Mouse (Mus musculus) CH12.LX (cell line): Measurements from ENCODE around the gene Ncor1. TPM values are rescaled to one million over a fixed set of nuclear protein-coding genes. Genes with fewer than 3 reads are reported as not detected.
A peak's percentile ranks its signal among the peaks of the same experiment; 100 is the strongest.

ENCODE experiments used
- DNase-seq: peaks from one replicate; pipeline ENCODE4 v3.0.0-alpha.2; 2013; ENCODE audit errors: extremely low read depth
- H3K27ac ChIP-seq: 2 replicates; pipeline ENCODE4 v1.5.1; 2012; ENCODE audit warnings: low read depth, mild to moderate bottlenecking, control low read depth, moderate library complexity; ENCODE audit not compliant: insufficient read depth
- H3K27me3 ChIP-seq: replicated peaks from 2 replicates; pipeline ENCODE3; 2012; ENCODE audit warnings: inconsistent platforms
- H3K36me3 ChIP-seq, 2 experiments: replicated peaks in 1 of 2; 2 replicates each; pipeline versions ENCODE3 to v1.6.1; 2012; ENCODE audit warnings: inconsistent platforms in 1 of 2, low read length in 1 of 2, mild to moderate bottlenecking in 1 of 2, mixed read lengths in 1 of 2, moderate library complexity in 1 of 2; ENCODE audit not compliant: control insufficient read depth in 1 of 2, insufficient read depth in 1 of 2
- H3K4me1 ChIP-seq, 2 experiments: 2 replicates each; pipeline ENCODE4 v1.6.1; 2012; ENCODE audit warnings: inconsistent platforms in 1 of 2, moderate library complexity in 1 of 2; ENCODE audit not compliant: insufficient read depth in 2 of 2, control insufficient read depth in 1 of 2
- H3K4me2 ChIP-seq: 2 replicates; pipeline ENCODE4 v1.6.1; 2012; ENCODE audit warnings: low read depth, mild to moderate bottlenecking, control low read depth; ENCODE audit not compliant: poor library complexity, insufficient read depth, severe bottlenecking
- H3K4me3 ChIP-seq, 3 experiments: fragments of 150-350 bp in 1 of 3; sonication (generic) in 1 of 3; replicated peaks in 1 of 3; 2 replicates each; pipeline versions ENCODE3 to v1.5.1; 2011 to 2012; ENCODE audit warnings: low read depth in 2 of 3, low read length in 2 of 3, mild to moderate bottlenecking in 2 of 3, moderate library complexity in 2 of 3, control low read depth in 1 of 3, improper control_type of control experiment in 1 of 3, inconsistent platforms in 1 of 3, mixed read lengths in 1 of 3; ENCODE audit not compliant: poor library complexity in 1 of 3
- H3K79me2 ChIP-seq: replicated peaks from 2 replicates; pipeline ENCODE4 v1.6.1; 2012; ENCODE audit warnings: mild to moderate bottlenecking, moderate library complexity; ENCODE audit not compliant: control insufficient read depth, poor library complexity, insufficient read depth, severe bottlenecking; ENCODE audit errors: extremely low read depth
- H3K9ac ChIP-seq: 2 replicates; pipeline ENCODE4 v1.6.1; 2012; ENCODE audit warnings: low read depth, mild to moderate bottlenecking, control low read depth, moderate library complexity; ENCODE audit not compliant: insufficient read depth
- H3K9me3 ChIP-seq: replicated peaks from 2 replicates; pipeline ENCODE3; 2012; ENCODE audit warnings: low read length, inconsistent platforms, mixed read lengths
- BHLHE40 ChIP-seq: IDR thresholded peaks from 2 replicates; pipeline ENCODE4 v1.6.1; 2011; ENCODE audit warnings: mild to moderate bottlenecking, low read depth, low read length, improper control_type of control experiment
- CHD1 ChIP-seq: IDR thresholded peaks from 2 replicates; pipeline ENCODE4 v1.6.1; 2012; ENCODE audit warnings: low read depth, low read length, improper control_type of control experiment, inconsistent platforms
- CHD2 ChIP-seq: IDR thresholded peaks from 2 replicates; pipeline ENCODE4 v1.6.1; 2011; ENCODE audit warnings: low read length, improper control_type of control experiment
- CTCF ChIP-seq, 2 experiments: IDR thresholded peaks in 1 of 2; conservative IDR thresholded peaks in 1 of 2; 2 replicates each; pipeline ENCODE4 v1.5.1; 2011 to 2012; ENCODE audit warnings: low read depth in 2 of 2, low read length in 2 of 2, improper control_type of control experiment in 1 of 2, inconsistent platforms in 1 of 2, mild to moderate bottlenecking in 1 of 2, moderate library complexity in 1 of 2
- E2F4 ChIP-seq: IDR thresholded peaks from 2 replicates; pipeline ENCODE4 v1.6.1; 2011; ENCODE audit warnings: low read depth, low read length, improper control_type of control experiment; ENCODE audit not compliant: insufficient replicate concordance
- ELF1 ChIP-seq: IDR thresholded peaks from 2 replicates; pipeline ENCODE4 v1.6.1; 2014; ENCODE audit warnings: low read depth, mild to moderate bottlenecking, inconsistent platforms, low read length, improper control_type of control experiment
- EP300 ChIP-seq: IDR thresholded peaks from 2 replicates; pipeline ENCODE4 v1.6.1; 2011; ENCODE audit warnings: low read length, improper control_type of control experiment
- ETS1 ChIP-seq: conservative IDR thresholded peaks from 2 replicates; pipeline ENCODE4 v1.6.1; 2012; ENCODE audit warnings: low read depth, mild to moderate bottlenecking, inconsistent platforms, low read length, improper control_type of control experiment, moderate library complexity
- GABPA ChIP-seq: IDR thresholded peaks from 2 replicates; pipeline ENCODE4 v1.6.1; 2012; ENCODE audit warnings: low read depth, low read length, improper control_type of control experiment, inconsistent platforms; ENCODE audit not compliant: insufficient replicate concordance
- HCFC1 ChIP-seq: IDR thresholded peaks from 2 replicates; pipeline ENCODE4 v1.6.1; 2012; ENCODE audit warnings: low read depth, mild to moderate bottlenecking, inconsistent platforms, low read length, improper control_type of control experiment
- IRF4 ChIP-seq: IDR thresholded peaks from 2 replicates; pipeline ENCODE4 v1.6.1; 2014; ENCODE audit warnings: low read depth, mild to moderate bottlenecking, inconsistent platforms, low read length, improper control_type of control experiment
- JUN ChIP-seq: IDR thresholded peaks from 2 replicates; pipeline ENCODE4 v1.6.1; 2011; ENCODE audit warnings: low read depth, mild to moderate bottlenecking, low read length, improper control_type of control experiment, moderate library complexity; ENCODE audit not compliant: insufficient read depth
- JUND ChIP-seq: conservative IDR thresholded peaks from 2 replicates; pipeline ENCODE4 v1.6.1; 2011; ENCODE audit warnings: low read depth, low read length, improper control_type of control experiment
- KAT2A ChIP-seq: IDR thresholded peaks from 2 replicates; pipeline ENCODE4 v1.6.1; 2012; ENCODE audit warnings: low read length, improper control_type of control experiment, inconsistent platforms; ENCODE audit not compliant: insufficient replicate concordance
- MAFK ChIP-seq: IDR thresholded peaks from 2 replicates; pipeline ENCODE4 v1.6.1; 2011; ENCODE audit warnings: low read length, improper control_type of control experiment; ENCODE audit not compliant: insufficient replicate concordance
- MAX ChIP-seq: IDR thresholded peaks from 2 replicates; pipeline ENCODE4 v1.6.1; 2011; ENCODE audit warnings: low read length, improper control_type of control experiment
- MAZ ChIP-seq: IDR thresholded peaks from 2 replicates; pipeline ENCODE4 v1.6.1; 2012; ENCODE audit warnings: low read depth, mild to moderate bottlenecking, inconsistent platforms, low read length, improper control_type of control experiment, moderate library complexity
- MEF2A ChIP-seq: IDR thresholded peaks from 2 replicates; pipeline ENCODE4 v1.6.1; 2014; ENCODE audit warnings: low read depth, mild to moderate bottlenecking, inconsistent platforms, low read length, improper control_type of control experiment, borderline replicate concordance
- MXI1 ChIP-seq: IDR thresholded peaks from 2 replicates; pipeline ENCODE4 v1.6.1; 2011; ENCODE audit warnings: mild to moderate bottlenecking, low read depth, low read length, improper control_type of control experiment
- MYC ChIP-seq: IDR thresholded peaks from 2 replicates; pipeline ENCODE4 v1.6.1; 2011; ENCODE audit warnings: low read depth, mild to moderate bottlenecking, improper control_type of control experiment, low read length
- NELFE ChIP-seq: IDR thresholded peaks from 2 replicates; pipeline ENCODE4 v1.6.1; 2011; ENCODE audit warnings: low read depth, low read length, improper control_type of control experiment
- NRF1 ChIP-seq: IDR thresholded peaks from 2 replicates; pipeline ENCODE4 v1.6.1; 2014; ENCODE audit warnings: low read depth, mild to moderate bottlenecking, inconsistent platforms, low read length, improper control_type of control experiment, moderate library complexity
- PAX5 ChIP-seq: IDR thresholded peaks from 2 replicates; pipeline ENCODE4 v1.6.1; 2012; ENCODE audit warnings: low read length, inconsistent platforms, mixed read lengths
- POLR2A ChIP-seq: IDR thresholded peaks from 2 replicates; pipeline ENCODE4 v1.6.1; 2011; ENCODE audit warnings: low read depth, mild to moderate bottlenecking, improper control_type of control experiment, low read length
- POLR2AphosphoS2 ChIP-seq: IDR thresholded peaks from 2 replicates; pipeline ENCODE4 v1.6.1; 2011; ENCODE audit warnings: low read depth, low read length, improper control_type of control experiment
- RAD21 ChIP-seq: IDR thresholded peaks from 2 replicates; pipeline ENCODE4 v1.6.1; 2011; ENCODE audit warnings: low read depth, mild to moderate bottlenecking, low read length, improper control_type of control experiment, moderate library complexity
- RCOR1 ChIP-seq: conservative IDR thresholded peaks from 2 replicates; pipeline ENCODE4 v1.6.1; 2012; ENCODE audit warnings: low read depth, mild to moderate bottlenecking, inconsistent platforms, low read length, improper control_type of control experiment
- SIN3A ChIP-seq: IDR thresholded peaks from 2 replicates; pipeline ENCODE4 v1.6.1; 2012; ENCODE audit warnings: low read length, improper control_type of control experiment, inconsistent platforms
- SMC3 ChIP-seq: IDR thresholded peaks from 2 replicates; pipeline ENCODE4 v1.6.1; 2011; ENCODE audit warnings: low read depth, low read length, improper control_type of control experiment
- TBP ChIP-seq: conservative IDR thresholded peaks from 2 replicates; pipeline ENCODE4 v1.6.1; 2011; ENCODE audit warnings: low read depth, low read length, improper control_type of control experiment
- TCF12 ChIP-seq: IDR thresholded peaks from 2 replicates; pipeline ENCODE4 v1.6.1; 2014; ENCODE audit warnings: low read depth, mild to moderate bottlenecking, inconsistent platforms, low read length, improper control_type of control experiment
- UBTF ChIP-seq: IDR thresholded peaks from 2 replicates; pipeline ENCODE4 v1.6.1; 2012; ENCODE audit warnings: low read depth, mild to moderate bottlenecking, inconsistent platforms, low read length, improper control_type of control experiment, moderate library complexity
- USF2 ChIP-seq: conservative IDR thresholded peaks from 2 replicates; pipeline ENCODE4 v1.6.1; 2011; ENCODE audit warnings: low read depth, low read length, improper control_type of control experiment
- ZC3H11A ChIP-seq: IDR thresholded peaks from 2 replicates; pipeline ENCODE4 v1.6.1; 2012; ENCODE audit warnings: low read depth, mild to moderate bottlenecking, inconsistent platforms, low read length, improper control_type of control experiment
- ZKSCAN1 ChIP-seq: IDR thresholded peaks from 2 replicates; pipeline ENCODE4 v1.6.1; 2012; ENCODE audit warnings: low read depth, inconsistent platforms, low read length, improper control_type of control experiment, borderline replicate concordance
- ZMIZ1 ChIP-seq: IDR thresholded peaks from 2 replicates; pipeline ENCODE4 v1.6.1; 2012; ENCODE audit warnings: low read depth, mild to moderate bottlenecking, inconsistent platforms, low read length, improper control_type of control experiment
- ZNF384 ChIP-seq: IDR thresholded peaks from 2 replicates; pipeline ENCODE4 v1.6.1; 2012; ENCODE audit warnings: low read depth, low read length, improper control_type of control experiment, inconsistent platforms
- dilution Hi-C: fragments of 300-500 bp; cut with MboI; formaldehyde crosslinking; loops from 2 replicates; pipeline ENCODE4 v1.14.3; 2020; ENCODE audit warnings: low sequenced_read_pairs; ENCODE audit not compliant: extremely low pct_unique_long_range_greater_than_20kb, extremely low pct_ligation_motif_present
- in situ Hi-C: fragments of 300-500 bp; cut with MboI; formaldehyde crosslinking; loops from 3 replicates; pipeline ENCODE4 v1.14.3; 2019; ENCODE audit warnings: low sequenced_read_pairs, low pct_ligation_motif_present, low pct_unique_long_range_greater_than_20kb, mixed read lengths
- polyA plus RNA-seq: library from polyadenylated mRNA; unstranded; fragments of >175 nt; gene quantifications from 2 replicates; pipeline ENCODE4 v1.2.1, GENCODE M21; 2012; ENCODE audit warnings: low read depth; ENCODE audit not compliant: insufficient read length
- total RNA-seq, 2 experiments: library from RNA; depleted of rRNA; stranded (reverse); fragments of 300-350 nt in 1 of 2; fragments of >200 nt in 1 of 2; gene quantifications; 2 replicates each; pipeline ENCODE4 v1.2.3; 2012 to 2014

Gene Ncor1
- total and polyA plus RNA-seq, 3 experiments, result 76.3 to 232 (median 83.8) TPM

GRCm38 (mm10) chr11:62280675-62281600, 177.4 kb downstream of the Ncor1 start, which contains the start of the genes Zswim7 and Ttc19:
TSS of gene Zswim7 (minus strand) at chr11:62281375.
TSS of gene Ttc19 (plus strand) at chr11:62281473.
- in situ Hi-C loops, result loop anchor here (5.0 kb wide), 1 partner anchor 329 kb away; no protein-coding TSS in a partner anchor
- peak within 1 kb of the TSS; percentile 67 for H3K27ac ChIP-seq
- H3K9ac ChIP-seq, result peak within 1 kb of the TSS; percentile 83
- H3K4me1 ChIP-seq, result peaks cover 16 to 55% of the 10 kb centered on the region in 2 experiments
- no peaks in the 10 kb centered on the region for H3K9me3 ChIP-seq
- DNase-seq, result peak; percentile 94
- peaks cover 10 to 22% of the 10 kb centered on the region in 2 experiments for H3K36me3 ChIP-seq
- H3K4me3 ChIP-seq, result peak within 1 kb of the TSS; percentile 64 to 76 (median 73)
- H3K4me2 ChIP-seq, result peak within 1 kb of the TSS; percentile 83
- peaks cover 4% of the 10 kb centered on the region; the same call in 1 of the 2 replicates for H3K79me2 ChIP-seq
- dilution Hi-C loops, result no loop called here
- H3K27me3 ChIP-seq, result no peaks in the 10 kb centered on the region
- TF ChIP-seq UBTF (peak; percentile 89), ZC3H11A (peak; percentile 86), USF2 (no peak), GABPA (no peak), TBP (0 out of 2 replicates have a peak, but pooled peaks have one; percentile 52), ELF1 (no peak; the same call in 1 of the 2 replicates), MEF2A (no peak; the same call in 1 of the 2 replicates), RAD21 (peak; percentile 99), JUN (no peak; the same call in 1 of the 2 replicates), EP300 (no peak), MAFK (peak; percentile 76; the same call in 1 of the 2 replicates), ZKSCAN1 (no peak), SMC3 (peak; percentile 88), JUND (no peak; the same call in 1 of the 2 replicates), POLR2A (peak; percentile 98), CHD1 (peak; percentile 69; the same call in 1 of the 2 replicates), CHD2 (peak; percentile 62; the same call in 1 of the 2 replicates), ZMIZ1 (peak; percentile 96), HCFC1 (peak; percentile 68), CTCF (conservative IDR thresholded peaks at IDR 0.05 in 1 of 2, IDR thresholded peaks at IDR 0.05 in 1 of 2; ENCODE audit: low read depth in 2 of 2, low read length in 2 of 2) (peak; percentile 89 to 97), PAX5 (no peak), POLR2AphosphoS2 (peak; percentile 95), SIN3A (peak; percentile 73), BHLHE40 (peak; percentile 65; the same call in 1 of the 2 replicates), E2F4 (0 out of 2 replicates have a peak, but pooled peaks have one; percentile 10), IRF4 (peak; percentile 59), ETS1 (peak; percentile 30), MYC (peak; percentile 26), RCOR1 (peak; percentile 81; the same call in 1 of the 2 replicates), TCF12 (peak; percentile 92), ZNF384 (peak; percentile 95), NELFE (peak; percentile 97), MAX (peak; percentile 79; the same call in 1 of the 2 replicates), MXI1 (peak; percentile 91), MAZ (peak; percentile 71), NRF1 (peak; percentile 95), KAT2A (0 out of 2 replicates have a peak, but pooled peaks have one; percentile 68)
